Comparison of ENCODE assay signal across 8 mouse cellular contexts in the genomic region with DNA sequence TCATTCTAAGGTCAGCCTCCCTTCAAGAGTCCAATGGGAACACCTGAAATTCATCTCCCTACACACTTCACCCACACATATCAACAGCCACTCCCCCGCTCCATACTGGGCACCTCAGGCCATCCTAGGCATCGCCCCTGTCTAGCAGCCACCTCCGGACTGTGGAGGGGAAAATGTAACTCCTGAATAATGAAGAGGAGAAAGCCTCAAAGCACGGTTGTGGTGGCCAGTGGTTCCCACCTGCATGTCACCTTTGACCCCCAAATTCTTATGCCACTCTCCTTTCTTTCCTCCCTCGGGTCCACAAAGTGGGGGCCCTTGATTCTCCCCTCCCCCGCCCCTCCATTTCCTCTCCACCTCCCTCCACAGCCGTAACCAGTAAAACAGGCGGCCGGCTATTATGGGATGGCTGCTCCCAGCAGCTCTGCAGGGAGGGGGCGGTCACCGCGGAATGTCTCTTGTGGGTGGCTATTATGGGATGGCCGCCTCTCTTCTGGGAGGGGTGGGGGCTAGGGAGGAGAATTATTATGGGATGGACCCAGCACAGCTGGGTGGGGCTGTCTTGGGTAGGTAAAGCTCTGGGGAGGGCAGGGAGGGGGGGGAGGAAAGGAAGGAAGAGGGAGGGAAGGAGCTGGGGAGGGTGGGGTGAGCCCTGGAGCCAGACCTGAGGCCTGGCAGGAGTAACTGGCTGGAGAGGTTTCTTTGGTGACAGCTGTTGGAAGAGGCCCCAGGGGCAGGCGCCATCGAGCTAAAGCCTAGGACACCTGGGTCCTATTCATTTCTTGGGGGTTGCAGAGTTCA. TPM values are rescaled to one million over a fixed set of nuclear protein-coding genes. Genes with fewer than 3 reads are reported as not detected.
DNase-seq lines count a peak whose midpoint lies in the region; ATAC-seq and TF ChIP-seq lines count a peak whose summit lies in the region.

No protein-coding gene starts in this region.

- H3K4me1 ChIP-seq in CH12.LX (ENCODE audit: control insufficient read depth in 1 of 2, insufficient read depth in 2 of 2), result peaks cover 6 to 15% of the 10 kb centered on the region in 2 experiments
- H3K4me1 ChIP-seq in forebrain, embryonic 10.5 days, result peaks cover 34% of the 10 kb centered on the region
- H3K4me1 ChIP-seq in heart, embryonic 13.5 days, result peaks cover 30% of the 10 kb centered on the region
- H3K4me1 ChIP-seq in kidney, embryonic 16.5 days (ENCODE audit: insufficient read depth, low read length), result peaks cover 31% of the 10 kb centered on the region
- peaks cover 16% of the 10 kb centered on the region for H3K4me1 ChIP-seq in liver, adult 2 months (ENCODE audit: control insufficient read depth, insufficient read depth, low read length)
- H3K4me1 ChIP-seq in midbrain, postnatal 0 days (ENCODE audit: insufficient read depth, low read length), result peaks cover 16% of the 10 kb centered on the region
- H3K4me1 ChIP-seq in testis, adult 2 months (ENCODE audit: control insufficient read depth, insufficient read depth, low read length), result peaks cover 23% of the 10 kb centered on the region

- TF ChIP-seq RAD21 in CH12.LX (IDR thresholded peaks at IDR 0.05; ENCODE audit: low read depth, low read length), result no peak

- peak; percentile 55 for ATAC-seq in heart, embryonic 13.5 days (ENCODE audit: extremely low read depth, insufficient number of reproducible peaks, low FRiP score, low TSS enrichment)
- ATAC-seq in kidney, embryonic 16.5 days (ENCODE audit: low FRiP score, low TSS enrichment), result peak; percentile 64
- ATAC-seq in midbrain, postnatal 0 days (ENCODE audit: low FRiP score), result peak; percentile 75

- no peak overlapping the region for H3K4me2 ChIP-seq in CH12.LX (ENCODE audit: insufficient read depth, low read depth, poor library complexity, severe bottlenecking)
- peak overlapping the region; percentile 64 for H3K4me2 ChIP-seq in heart, embryonic 13.5 days
- peak overlapping the region; percentile 56 for H3K4me2 ChIP-seq in kidney, embryonic 16.5 days (replicated peaks; ENCODE audit: low read depth, low read length)
- H3K4me2 ChIP-seq in midbrain, postnatal 0 days (ENCODE audit: low read depth, low read length, poor library complexity, severe bottlenecking), result peak overlapping the region; percentile 43

- dilution Hi-C loops in CH12.LX (cut with MboI; ENCODE audit: extremely low pct_ligation_motif_present, extremely low pct_unique_long_range_greater_than_20kb, low sequenced_read_pairs), result no loop called here

- no peaks in the 10 kb centered on the region for H3K27me3 ChIP-seq in CH12.LX (replicated peaks)
- no peaks in the 10 kb centered on the region for H3K27me3 ChIP-seq in forebrain, embryonic 10.5 days (ENCODE audit: poor library complexity, severe bottlenecking)
- no peaks in the 10 kb centered on the region for H3K27me3 ChIP-seq in heart, embryonic 13.5 days (replicated peaks)
- H3K27me3 ChIP-seq in kidney, embryonic 16.5 days (ENCODE audit: insufficient read depth, low read length), result no peaks in the 10 kb centered on the region
- H3K27me3 ChIP-seq in liver, adult 2 months (ENCODE audit: control insufficient read depth, insufficient read depth, low read length), result no peaks in the 10 kb centered on the region
- no peaks in the 10 kb centered on the region for H3K27me3 ChIP-seq in midbrain, postnatal 0 days (ENCODE audit: insufficient read depth, low read length)
- H3K27me3 ChIP-seq in testis, adult 2 months (ENCODE audit: control insufficient read depth, insufficient read depth, low read length), result no peaks in the 10 kb centered on the region

- no peak overlapping the region for H3K4me3 ChIP-seq in CH12.LX (replicated peaks in 1 of 3; ENCODE audit: low read depth in 2 of 3, low read length in 2 of 3, poor library complexity in 1 of 3)
- peak overlapping the region; percentile 42 for H3K4me3 ChIP-seq in forebrain, embryonic 10.5 days
- peak overlapping the region; percentile 26 for H3K4me3 ChIP-seq in heart, embryonic 13.5 days
- H3K4me3 ChIP-seq in kidney, embryonic 16.5 days (ENCODE audit: low read length), result peak overlapping the region; percentile 29
- peak overlapping the region; percentile 34; the same call in 1 of the 2 replicates for H3K4me3 ChIP-seq in liver, adult 2 months (ENCODE audit: insufficient read depth, low read depth, low read length)
- H3K4me3 ChIP-seq in midbrain, postnatal 0 days (ENCODE audit: low read depth, low read length), result no peak overlapping the region
- H3K4me3 ChIP-seq in testis, adult 2 months (ENCODE audit: control insufficient read depth, low read depth, low read length), result peak overlapping the region; percentile 2; the same call in 1 of the 2 replicates

- no peak overlapping the region for H3K27ac ChIP-seq in CH12.LX (ENCODE audit: insufficient read depth, low read depth)
- H3K27ac ChIP-seq in forebrain, embryonic 10.5 days, result peak overlapping the region; percentile 92
- peak overlapping the region; percentile 97 for H3K27ac ChIP-seq in heart, embryonic 13.5 days (replicated peaks)
- H3K27ac ChIP-seq in kidney, embryonic 16.5 days (ENCODE audit: low read length), result peak overlapping the region; percentile 99
- peak overlapping the region; percentile 62 for H3K27ac ChIP-seq in liver, adult 2 months (replicated peaks; ENCODE audit: insufficient read depth, low read depth, low read length)
- H3K27ac ChIP-seq in midbrain, postnatal 0 days (ENCODE audit: low read depth, low read length), result peak overlapping the region; percentile 89
- H3K27ac ChIP-seq in testis, adult 2 months (ENCODE audit: control insufficient read depth, insufficient read depth, low read depth, low read length), result peak overlapping the region; percentile 70

- no peak for TF ChIP-seq POLR2A in CH12.LX (IDR thresholded peaks at IDR 0.05; ENCODE audit: low read depth, low read length)
- no peak for TF ChIP-seq POLR2A in liver, adult 2 months (IDR thresholded peaks at IDR 0.05; ENCODE audit: extremely low read depth, insufficient read depth, low read length)
- no peak for TF ChIP-seq POLR2A in testis, adult 2 months (IDR thresholded peaks at IDR 0.05; ENCODE audit: control insufficient read depth, low read depth, low read length)

- TF ChIP-seq CTCF in CH12.LX (conservative IDR thresholded peaks at IDR 0.05 in 1 of 2, IDR thresholded peaks at IDR 0.05 in 1 of 2; ENCODE audit: low read depth in 2 of 2, low read length in 2 of 2), result no peak
- TF ChIP-seq CTCF in liver, adult 2 months (IDR thresholded peaks at IDR 0.05; ENCODE audit: low read depth, low read length), result no peak
- peak; percentile 16; the same call in 1 of the 2 replicates for TF ChIP-seq CTCF in midbrain, postnatal 0 days (IDR thresholded peaks at IDR 0.05)
- no peak for TF ChIP-seq CTCF in testis, adult 2 months (IDR thresholded peaks at IDR 0.05; ENCODE audit: control insufficient read depth, insufficient read depth, insufficient replicate concordance, low read depth, low read length)

- H3K36me3 ChIP-seq in CH12.LX (replicated peaks in 1 of 2; ENCODE audit: control insufficient read depth in 1 of 2, insufficient read depth in 1 of 2, low read length in 1 of 2), result peaks cover 0 to 5% of the 10 kb centered on the region in 2 experiments
- no peaks in the 10 kb centered on the region for H3K36me3 ChIP-seq in forebrain, embryonic 10.5 days (replicated peaks)
- H3K36me3 ChIP-seq in heart, embryonic 13.5 days, result no peaks in the 10 kb centered on the region
- H3K36me3 ChIP-seq in kidney, embryonic 16.5 days (ENCODE audit: insufficient read depth, low read length), result no peaks in the 10 kb centered on the region
- H3K36me3 ChIP-seq in liver, adult 2 months (ENCODE audit: control insufficient read depth, insufficient read depth, low read length), result no peaks in the 10 kb centered on the region
- H3K36me3 ChIP-seq in midbrain, postnatal 0 days (ENCODE audit: insufficient read depth, low read length), result no peaks in the 10 kb centered on the region
- H3K36me3 ChIP-seq in testis, adult 2 months (ENCODE audit: control insufficient read depth, insufficient read depth, low read length), result no peaks in the 10 kb centered on the region

- no peak overlapping the region for H3K9ac ChIP-seq in CH12.LX (ENCODE audit: insufficient read depth, low read depth)
- H3K9ac ChIP-seq in heart, embryonic 13.5 days, result peak overlapping the region; percentile 68
- peak overlapping the region; percentile 58 for H3K9ac ChIP-seq in kidney, embryonic 16.5 days (replicated peaks; ENCODE audit: low read length)
- peak overlapping the region; percentile 51 for H3K9ac ChIP-seq in liver, adult 2 months (ENCODE audit: low read depth, low read length)
- peak overlapping the region; percentile 29; the same call in 1 of the 2 replicates for H3K9ac ChIP-seq in midbrain, postnatal 0 days (replicated peaks; ENCODE audit: low read length, poor library complexity, severe bottlenecking)

- no peaks in the 10 kb centered on the region for H3K9me3 ChIP-seq in CH12.LX (replicated peaks; ENCODE audit: low read length)
- no peaks in the 10 kb centered on the region for H3K9me3 ChIP-seq in forebrain, embryonic 10.5 days
- H3K9me3 ChIP-seq in heart, embryonic 13.5 days, result no peaks in the 10 kb centered on the region
- no peaks in the 10 kb centered on the region for H3K9me3 ChIP-seq in kidney, embryonic 16.5 days (ENCODE audit: low read length)
- no peaks in the 10 kb centered on the region for H3K9me3 ChIP-seq in midbrain, postnatal 0 days (ENCODE audit: low read length)

- peak; percentile 24 for DNase-seq in CH12.LX (ENCODE audit: extremely low read depth)
- DNase-seq in c-Kit-positive CD71-positive TER-119-negative erythroid progenitor cells, embryonic 14.5 days (ENCODE audit: low read depth), result peak; percentile 53
- peak; percentile 74 for DNase-seq in forebrain, embryonic 10.5 days (ENCODE audit: extremely low spot score, low spot score)
- DNase-seq in liver, adult 2 months (ENCODE audit: extremely low read depth, low read depth, low spot score), result no peak
- DNase-seq in midbrain, postnatal 0 days (ENCODE audit: low spot score), result peak; percentile 89

- in situ Hi-C loops in CH12.LX (cut with MboI; ENCODE audit: low pct_ligation_motif_present, low pct_unique_long_range_greater_than_20kb, low sequenced_read_pairs), result loop anchor here (10.0 kb wide), 1 partner anchor 45 kb away; the partner anchor contains the start of gene Acrbp

- H3K79me2 ChIP-seq in CH12.LX (replicated peaks; ENCODE audit: control insufficient read depth, extremely low read depth, insufficient read depth, poor library complexity, severe bottlenecking), result no peaks in the 10 kb centered on the region
- no peaks in the 10 kb centered on the region for H3K79me2 ChIP-seq in liver, adult 2 months (ENCODE audit: control insufficient read depth, insufficient read depth, low read length)

- no peak for TF ChIP-seq EP300 in CH12.LX (IDR thresholded peaks at IDR 0.05; ENCODE audit: low read length)

- 4% methylated on average over 15 of the region's 15 CpGs for WGBS in forebrain, embryonic 10.5 days
- 4% methylated on average over 15 of the region's 15 CpGs for WGBS in heart, embryonic 13.5 days
- WGBS in kidney, embryonic 16.5 days, result 3% methylated on average over 15 of the region's 15 CpGs
- 36% methylated on average over 15 of the region's 15 CpGs for WGBS in liver, adult 2 months
- 4% methylated on average over 14 of the region's 15 CpGs for WGBS in midbrain, postnatal 0 days

RNA-seq across cellular contexts. Expression of gene Chd4, which starts 6.1 kb away (rescaled TPM):
- 165 and 174 TPM in 2 replicates for total RNA-seq in CH12.LX (2012; rRNA removed)
- 72.7 and 86.0 TPM in 2 replicates for total RNA-seq in CH12.LX (2014; rRNA removed)
- 200 and 225 TPM in 2 replicates for polyA plus RNA-seq in CH12.LX (2012; ENCODE audit: insufficient read length, low read depth)
- polyA plus RNA-seq in forebrain, embryonic 10.5 days (2016; fragmentation: Nextera tagmentation; extraction: Ambion mirVana), result 91.0 and 99.4 TPM in 2 replicates
- polyA plus RNA-seq in heart, embryonic 13.5 days (2015; fragmentation: Nextera tagmentation; extraction: Ambion mirVana), result 57.5 and 67.0 TPM in 2 replicates
- 72.0 and 80.4 TPM in 2 replicates for polyA plus RNA-seq in kidney, embryonic 16.5 days (2015; fragmentation: Nextera tagmentation; extraction: Ambion mirVana)
- total RNA-seq in liver, adult 2 months (2014; rRNA removed), result 30.0 and 30.5 TPM in 2 replicates
- 14.0 and 14.4 TPM in 2 replicates for polyA plus RNA-seq in liver, adult 2 months (2012; rRNA removed)
- 117 and 133 TPM in 2 replicates for total RNA-seq in midbrain, postnatal 0 days (2014; rRNA removed)
- 72.9 and 89.1 TPM in 2 replicates for polyA plus RNA-seq in midbrain, postnatal 0 days (2015; fragmentation: Nextera tagmentation; extraction: Ambion mirVana)
- 42.5 and 43.0 TPM in 2 replicates for polyA plus RNA-seq in testis, adult 2 months (2012; rRNA removed)

RNA-seq across cellular contexts. Expression of gene Lpar5, which starts 22.0 kb away (rescaled TPM):
- total RNA-seq in CH12.LX (2012; rRNA removed) (4.4 and 4.5 TPM in 2 replicates), CH12.LX (2014; rRNA removed) (3.3 and 4.8 TPM in 2 replicates)
- polyA plus RNA-seq in CH12.LX (2012; ENCODE audit: insufficient read length, low read depth), result 14.4 and 25.9 TPM in 2 replicates
- 0.22 and 0.30 TPM in 2 replicates for polyA plus RNA-seq in forebrain, embryonic 10.5 days (2016; fragmentation: Nextera tagmentation; extraction: Ambion mirVana)
- polyA plus RNA-seq in heart, embryonic 13.5 days (2015; fragmentation: Nextera tagmentation; extraction: Ambion mirVana), result 0.24 and 0.63 TPM in 2 replicates
- 0.30 and 0.60 TPM in 2 replicates for polyA plus RNA-seq in kidney, embryonic 16.5 days (2015; fragmentation: Nextera tagmentation; extraction: Ambion mirVana)
- total RNA-seq in liver, adult 2 months (2014; rRNA removed), result 0.27 TPM in 1 of 2 replicates, not detected in the other
- 0.42 and 1.2 TPM in 2 replicates for polyA plus RNA-seq in liver, adult 2 months (2012; rRNA removed)
- 0.90 and 1.7 TPM in 2 replicates for total RNA-seq in midbrain, postnatal 0 days (2014; rRNA removed)
- 0.52 and 0.71 TPM in 2 replicates for polyA plus RNA-seq in midbrain, postnatal 0 days (2015; fragmentation: Nextera tagmentation; extraction: Ambion mirVana)
- 0.31 and 0.32 TPM in 2 replicates for polyA plus RNA-seq in testis, adult 2 months (2012; rRNA removed)

RNA-seq across cellular contexts. Expression of gene Acrbp, which starts 40.2 kb away (rescaled TPM):
- total RNA-seq in CH12.LX (2012; rRNA removed) (3.1 and 3.3 TPM in 2 replicates), CH12.LX (2014; rRNA removed) (1.1 and 1.7 TPM in 2 replicates)
- 4.0 and 4.9 TPM in 2 replicates for polyA plus RNA-seq in CH12.LX (2012; ENCODE audit: insufficient read length, low read depth)
- polyA plus RNA-seq in forebrain, embryonic 10.5 days (2016; fragmentation: Nextera tagmentation; extraction: Ambion mirVana), result 12.8 and 12.9 TPM in 2 replicates
- polyA plus RNA-seq in heart, embryonic 13.5 days (2015; fragmentation: Nextera tagmentation; extraction: Ambion mirVana), result 5.4 and 6.6 TPM in 2 replicates
- polyA plus RNA-seq in kidney, embryonic 16.5 days (2015; fragmentation: Nextera tagmentation; extraction: Ambion mirVana), result 16.3 and 20.4 TPM in 2 replicates
- 3.2 and 4.1 TPM in 2 replicates for total RNA-seq in liver, adult 2 months (2014; rRNA removed)
- polyA plus RNA-seq in liver, adult 2 months (2012; rRNA removed), result 6.6 and 7.8 TPM in 2 replicates
- total RNA-seq in midbrain, postnatal 0 days (2014; rRNA removed), result 6.9 and 12.6 TPM in 2 replicates
- polyA plus RNA-seq in midbrain, postnatal 0 days (2015; fragmentation: Nextera tagmentation; extraction: Ambion mirVana), result 7.2 and 7.8 TPM in 2 replicates
- polyA plus RNA-seq in testis, adult 2 months (2012; rRNA removed), result 1,698 and 1,947 TPM in 2 replicates

RNA-seq across cellular contexts. Expression of gene Nop2, which starts 42.0 kb away (rescaled TPM):
- total RNA-seq in CH12.LX (2012; rRNA removed) (128 and 188 TPM in 2 replicates), CH12.LX (2014; rRNA removed) (154 TPM in 2 replicates)
- 175 and 179 TPM in 2 replicates for polyA plus RNA-seq in CH12.LX (2012; ENCODE audit: insufficient read length, low read depth)
- 101 and 103 TPM in 2 replicates for polyA plus RNA-seq in forebrain, embryonic 10.5 days (2016; fragmentation: Nextera tagmentation; extraction: Ambion mirVana)
- 42.7 and 48.1 TPM in 2 replicates for polyA plus RNA-seq in heart, embryonic 13.5 days (2015; fragmentation: Nextera tagmentation; extraction: Ambion mirVana)
- 68.6 and 69.3 TPM in 2 replicates for polyA plus RNA-seq in kidney, embryonic 16.5 days (2015; fragmentation: Nextera tagmentation; extraction: Ambion mirVana)
- total RNA-seq in liver, adult 2 months (2014; rRNA removed), result 8.2 and 9.7 TPM in 2 replicates
- polyA plus RNA-seq in liver, adult 2 months (2012; rRNA removed), result 7.7 and 11.0 TPM in 2 replicates
- total RNA-seq in midbrain, postnatal 0 days (2014; rRNA removed), result 34.5 and 45.8 TPM in 2 replicates
- polyA plus RNA-seq in midbrain, postnatal 0 days (2015; fragmentation: Nextera tagmentation; extraction: Ambion mirVana), result 41.4 and 42.6 TPM in 2 replicates
- polyA plus RNA-seq in testis, adult 2 months (2012; rRNA removed), result 24.5 and 26.2 TPM in 2 replicates

RNA-seq across cellular contexts. Expression of gene Ing4, which starts 50.2 kb away (rescaled TPM):
- total RNA-seq in CH12.LX (2012; rRNA removed), result 23.8 and 27.3 TPM in 2 replicates
- 31.3 and 32.2 TPM in 2 replicates for total RNA-seq in CH12.LX (2014; rRNA removed)
- 21.3 and 25.1 TPM in 2 replicates for polyA plus RNA-seq in CH12.LX (2012; ENCODE audit: insufficient read length, low read depth)
- 117 and 121 TPM in 2 replicates for polyA plus RNA-seq in forebrain, embryonic 10.5 days (2016; fragmentation: Nextera tagmentation; extraction: Ambion mirVana)
- 78.2 and 91.2 TPM in 2 replicates for polyA plus RNA-seq in heart, embryonic 13.5 days (2015; fragmentation: Nextera tagmentation; extraction: Ambion mirVana)
- polyA plus RNA-seq in kidney, embryonic 16.5 days (2015; fragmentation: Nextera tagmentation; extraction: Ambion mirVana), result 152 and 158 TPM in 2 replicates
- 15.8 and 16.3 TPM in 2 replicates for total RNA-seq in liver, adult 2 months (2014; rRNA removed)
- polyA plus RNA-seq in liver, adult 2 months (2012; rRNA removed), result 23.2 and 27.0 TPM in 2 replicates
- 60.4 and 69.8 TPM in 2 replicates for total RNA-seq in midbrain, postnatal 0 days (2014; rRNA removed)
- polyA plus RNA-seq in midbrain, postnatal 0 days (2015; fragmentation: Nextera tagmentation; extraction: Ambion mirVana), result 97.8 and 104 TPM in 2 replicates
- polyA plus RNA-seq in testis, adult 2 months (2012; rRNA removed), result 11.3 and 11.8 TPM in 2 replicates

Comparison
In these comparisons a context has a peak if more than half of its experiments do, and no peak if none do; other contexts are left out.
1. H3K4me3 ChIP-seq: peak in forebrain, embryonic 10.5 days (single experiment), heart, embryonic 13.5 days (single experiment), kidney, embryonic 16.5 days (single experiment), liver, adult 2 months (single experiment) and testis, adult 2 months (single experiment); none in CH12.LX (0 of 3) and midbrain, postnatal 0 days (single experiment).
2. RNA of gene Acrbp, which starts 40.2 kb away (polyA plus RNA-seq): 1,698 to 1,947 TPM in testis, adult 2 months; 16.3 to 20.4 TPM in kidney, embryonic 16.5 days, 12.8 to 12.9 TPM in forebrain, embryonic 10.5 days, 7.2 to 7.8 TPM in midbrain, postnatal 0 days, 6.6 to 7.8 TPM in liver, adult 2 months, 5.4 to 6.6 TPM in heart, embryonic 13.5 days and 4.0 to 4.9 TPM in CH12.LX; every median in the first group is over 10 times any median in the second.
3. Peak in every context shown above with its lines, with median percentiles within 50 percentile points of each other: ATAC-seq.